Mouse (Mus musculus) right cerebral cortex, postnatal 14 days (tissue): Measurements from ENCODE around the gene Tmem72.

Source experiments
- DNase-seq: peaks from one replicate; pipeline ENCODE4 v3.0.0; 2022

Gene Tmem72

GRCm38 (mm10) chr6:116647763-116648162, 69.0 kb downstream of the Tmem72 start:
- no peak for DNase-seq

GRCm38 (mm10) chr6:116644335-116644734, 72.4 kb downstream of the Tmem72 start:
- DNase-seq: no peak

GRCm38 (mm10) chr6:116643881-116644280, 72.8 kb downstream of the Tmem72 start:
- no peak for DNase-seq

GRCm38 (mm10) chr6:116642942-116643341, 73.8 kb downstream of the Tmem72 start:
- DNase-seq: peak; percentile 51

GRCm38 (mm10) chr6:116639663-116640062, 77.0 kb downstream of the Tmem72 start:
- DNase-seq: no peak

GRCm38 (mm10) chr6:116638871-116639270, 77.8 kb downstream of the Tmem72 start:
- DNase-seq: no peak

GRCm38 (mm10) chr6:116637496-116637895, 79.2 kb downstream of the Tmem72 start:
- no peak for DNase-seq

GRCm38 (mm10) chr6:116636581-116637235, 80.0 kb downstream of the Tmem72 start:
- no peak for DNase-seq

GRCm38 (mm10) chr6:116635251-116636180, 81.2 kb downstream of the Tmem72 start:
- DNase-seq: no peak

GRCm38 (mm10) chr6:116633741-116634695, 82.7 kb downstream of the Tmem72 start:
- DNase-seq: no peak

- peak; percentile 88 for DNase-seq
Observed at GRCm38 (mm10) chr6:116632129-116632528, 84.6 kb downstream of the Tmem72 start.

- DNase-seq: no peak
Observed at GRCm38 (mm10) chr6:116629766-116630165, 86.9 kb downstream of the Tmem72 start.
